Mouse (Mus musculus) thymus, adult 2 months (tissue): Measurements from ENCODE around the gene Eps8.

ENCODE experiments used
- CTCF ChIP-seq: fragments of 200-500 bp; IDR thresholded peaks from 2 replicates; pipeline ENCODE4 v1.5.1; 2012; ENCODE audit warnings: mild to moderate bottlenecking, control low read depth, low read length, moderate library complexity, borderline replicate concordance; ENCODE audit not compliant: control insufficient read depth, poor library complexity, insufficient read depth; ENCODE audit errors: extremely low read depth
- POLR2A ChIP-seq: fragments of 200-500 bp; IDR thresholded peaks from 2 replicates; pipeline ENCODE4 v1.6.1; 2012; ENCODE audit warnings: mild to moderate bottlenecking, low read length, control low read depth, moderate library complexity; ENCODE audit not compliant: control insufficient read depth, poor library complexity, insufficient read depth; ENCODE audit errors: extremely low read depth

DNA sequence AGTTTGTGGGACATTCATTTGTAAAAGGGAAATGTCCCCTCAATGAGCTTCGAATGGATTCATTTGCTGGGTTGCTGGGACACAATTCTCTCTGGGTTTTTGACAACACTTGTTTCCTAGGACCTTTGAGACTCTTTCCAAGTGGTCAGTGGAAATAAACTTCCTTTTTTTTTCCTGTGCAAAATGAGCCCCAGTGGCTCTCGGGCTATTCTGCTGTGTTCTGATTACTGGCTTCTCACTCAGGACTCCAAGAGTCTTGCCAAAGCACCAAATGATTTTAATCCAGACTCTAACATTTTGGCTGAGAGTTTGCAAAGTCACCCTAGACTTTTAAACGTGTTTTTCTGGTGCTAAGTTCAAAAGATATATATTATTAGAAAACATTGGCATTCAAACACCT is 10.3 kb upstream of the Eps8 start:
- TF ChIP-seq CTCF, result no peak
- TF ChIP-seq POLR2A, result no peak
